Mouse (Mus musculus): ENCODE data around the gene Car12. TPM values are rescaled to one million over a fixed set of nuclear protein-coding genes. Genes with fewer than 3 reads are reported as not detected.

The Car12 gene
- 0.18 and 0.32 TPM in 2 replicates for polyA plus RNA-seq (2015; fragmentation: Nextera tagmentation; extraction: Ambion mirVana)

GRCm38 (mm10) chr9:66713135-66714021 is at the start of gene Car12:
Gene Car12 (plus strand): TSS chr9:66713686.

GRCm38 (mm10) chr9:66795464-66796324 is 82.2 kb downstream of the Car12 start, which contains the start of gene Aph1b:
Gene Aph1b (minus strand): TSS chr9:66795490.

GRCm38 (mm10) chr9:66796739-66797138 is 83.3 kb downstream of the Car12 start, which contains the start of gene Gm10647:
Gene Gm10647 (plus strand): TSS chr9:66797039.

Other genes starting within 250 kb of the Car12 start
- gene Fbxl22, start 199.1 kb upstream of the Car12 start, polyA plus RNA-seq (2015; fragmentation: Nextera tagmentation; extraction: Ambion mirVana): 2.2 and 3.0 TPM in 2 replicates
- 25.7 and 33.9 TPM in 2 replicates for gene Usp3, start 120.5 kb upstream of the Car12 start, polyA plus RNA-seq (2015; fragmentation: Nextera tagmentation; extraction: Ambion mirVana)
- 2.2 and 3.1 TPM in 2 replicates for gene Aph1b, start 81.8 kb downstream of the Car12 start, polyA plus RNA-seq (2015; fragmentation: Nextera tagmentation; extraction: Ambion mirVana)
- gene Gm10647, start 83.4 kb downstream of the Car12 start, polyA plus RNA-seq (2015; fragmentation: Nextera tagmentation; extraction: Ambion mirVana): 0.10 and 0.39 TPM in 2 replicates
- gene Aph1c, start 121.0 kb downstream of the Car12 start, polyA plus RNA-seq (2015; fragmentation: Nextera tagmentation; extraction: Ambion mirVana): 4.9 and 6.7 TPM in 2 replicates
- 38.9 and 39.6 TPM in 2 replicates for gene Rab8b, start 206.0 kb downstream of the Car12 start, polyA plus RNA-seq (2015; fragmentation: Nextera tagmentation; extraction: Ambion mirVana)
- 582 and 638 TPM in 2 replicates for gene Rps27l, start 232.4 kb downstream of the Car12 start, polyA plus RNA-seq (2015; fragmentation: Nextera tagmentation; extraction: Ambion mirVana)

Data from spleen, postnatal 0 days (tissue).